Mouse (Mus musculus): ENCODE data around the gene Mpped2.

- TF ChIP-seq POLR2A (IDR thresholded peaks at IDR 0.05; ENCODE audit: extremely low read depth, insufficient read depth, low read length), result no peak
- no peak for TF ChIP-seq CTCF (IDR thresholded peaks at IDR 0.05; ENCODE audit: extremely low read depth, insufficient read depth, low read length)
Measured at GRCm38 (mm10) chr2:106790329-106790701, 97.2 kb downstream of the Mpped2 start.

Measured in cortical plate, adult 2 months (tissue).